ENCODE assay signal across 14 mouse cellular contexts in genomic region chr2:101473116-101473485, GRCm38 (mm10).
DNase-seq lines count a peak whose midpoint lies in the region; ATAC-seq and TF ChIP-seq lines count a peak whose summit lies in the region.
"Had no signal": no experiment of that assay in that cellular context is flagged by ENCODE, and none has a peak within 500 bp of the region (broad histone marks: within the 10 kb centered on the region; RNA-seq: fewer than 3 reads in every experiment).

No protein-coding gene starts in this region.

- no peak overlapping the region for H3K27ac ChIP-seq in hindbrain, embryonic 12.5 days
- H3K27ac ChIP-seq in hindbrain, embryonic 10.5 days, result no peak overlapping the region
- no peak overlapping the region for H3K27ac ChIP-seq in lung, embryonic 14.5 days (ENCODE audit: low read depth)
- no peak overlapping the region for H3K27ac ChIP-seq in neural tube, embryonic 12.5 days
- H3K27ac ChIP-seq in neural tube, embryonic 15.5 days (replicated peaks), result no peak overlapping the region
- H3K27ac ChIP-seq: embryonic facial prominence, embryonic 10.5 days; hindbrain, embryonic 14.5 days; neural tube, embryonic 13.5 days; stomach, embryonic 15.5 days had no signal

- 91% methylated on average over 4 of the region's 4 CpGs for WGBS in hindbrain, embryonic 12.5 days
- 88% methylated on average over 4 of the region's 4 CpGs for WGBS in hindbrain, embryonic 10.5 days
- 83% methylated on average over 4 of the region's 4 CpGs for WGBS in lung, embryonic 14.5 days
- WGBS in neural tube, embryonic 12.5 days, result 86% methylated on average over 4 of the region's 4 CpGs
- WGBS in neural tube, embryonic 15.5 days, result 92% methylated on average over 4 of the region's 4 CpGs

- H3K4me3 ChIP-seq in hindbrain, embryonic 12.5 days, result no peak overlapping the region
- no peak overlapping the region for H3K4me3 ChIP-seq in hindbrain, embryonic 10.5 days
- no peak overlapping the region for H3K4me3 ChIP-seq in lung, embryonic 14.5 days (ENCODE audit: low read depth, low read length)
- no peak overlapping the region for H3K4me3 ChIP-seq in neural tube, embryonic 12.5 days
- no peak overlapping the region for H3K4me3 ChIP-seq in neural tube, embryonic 15.5 days (replicated peaks)
- H3K4me3 ChIP-seq: embryonic facial prominence, embryonic 10.5 days; heart, embryonic 12.5 days; neural tube, embryonic 13.5 days; stomach, embryonic 15.5 days had no signal

- no peaks in the 10 kb centered on the region for H3K9me3 ChIP-seq in hindbrain, embryonic 12.5 days (replicated peaks)
- no peaks in the 10 kb centered on the region for H3K9me3 ChIP-seq in hindbrain, embryonic 10.5 days
- no peaks in the 10 kb centered on the region for H3K9me3 ChIP-seq in lung, embryonic 14.5 days (ENCODE audit: low read depth, low read length)
- no peaks in the 10 kb centered on the region for H3K9me3 ChIP-seq in neural tube, embryonic 12.5 days
- H3K9me3 ChIP-seq in neural tube, embryonic 15.5 days (replicated peaks), result no peaks in the 10 kb centered on the region
- H3K9me3 ChIP-seq: embryonic facial prominence, embryonic 10.5 days; heart, embryonic 12.5 days; neural tube, embryonic 13.5 days; stomach, embryonic 15.5 days had no signal

- no peak overlapping the region for H3K9ac ChIP-seq in hindbrain, embryonic 12.5 days
- no peak overlapping the region for H3K9ac ChIP-seq in lung, embryonic 14.5 days
- no peak overlapping the region for H3K9ac ChIP-seq in neural tube, embryonic 12.5 days
- no peak overlapping the region for H3K9ac ChIP-seq in neural tube, embryonic 15.5 days (replicated peaks)
- H3K9ac ChIP-seq: heart, embryonic 12.5 days; hindbrain, embryonic 14.5 days; liver, postnatal 0 days; neural tube, embryonic 13.5 days; stomach, embryonic 15.5 days had no signal

- DNase-seq in hindbrain, embryonic 10.5 days (ENCODE audit: low spot score), result no peak
- no peak for DNase-seq in lung, embryonic 14.5 days
- no peak for DNase-seq in lung, postnatal 4 days
- DNase-seq in kidney, postnatal 14 days, result no peak

- H3K4me1 ChIP-seq in hindbrain, embryonic 12.5 days, result no peaks in the 10 kb centered on the region
- no peaks in the 10 kb centered on the region for H3K4me1 ChIP-seq in hindbrain, embryonic 10.5 days (replicated peaks)
- no peaks in the 10 kb centered on the region for H3K4me1 ChIP-seq in lung, embryonic 14.5 days (ENCODE audit: insufficient read depth)
- H3K4me1 ChIP-seq in neural tube, embryonic 12.5 days, result no peaks in the 10 kb centered on the region
- H3K4me1 ChIP-seq in neural tube, embryonic 15.5 days, result no peaks in the 10 kb centered on the region
- H3K4me1 ChIP-seq: embryonic facial prominence, embryonic 10.5 days; heart, embryonic 12.5 days; neural tube, embryonic 13.5 days; stomach, embryonic 15.5 days had no signal

- no peak for TF ChIP-seq CTCF in lung, embryonic 14.5 days (IDR thresholded peaks at IDR 0.05; ENCODE audit: low read depth)

- no peak overlapping the region for H3K4me2 ChIP-seq in hindbrain, embryonic 12.5 days (replicated peaks)
- H3K4me2 ChIP-seq in lung, embryonic 14.5 days, result no peak overlapping the region
- H3K4me2 ChIP-seq in neural tube, embryonic 12.5 days (replicated peaks), result no peak overlapping the region
- no peak overlapping the region for H3K4me2 ChIP-seq in neural tube, embryonic 15.5 days
- H3K4me2 ChIP-seq: heart, embryonic 12.5 days; hindbrain, embryonic 14.5 days; liver, embryonic 11.5 days; neural tube, embryonic 13.5 days; stomach, embryonic 15.5 days had no signal

- ATAC-seq in hindbrain, embryonic 12.5 days (ENCODE audit: low FRiP score), result peak; percentile 69
- ATAC-seq in lung, embryonic 14.5 days (ENCODE audit: insufficient read depth), result peak; percentile 82; the same call in 1 of the 2 replicates
- ATAC-seq in neural tube, embryonic 12.5 days (ENCODE audit: low FRiP score, low read depth), result peak; percentile 70
- ATAC-seq in neural tube, embryonic 15.5 days (ENCODE audit: low FRiP score), result no peak

- H3K36me3 ChIP-seq in hindbrain, embryonic 12.5 days, result no peaks in the 10 kb centered on the region
- no peaks in the 10 kb centered on the region for H3K36me3 ChIP-seq in hindbrain, embryonic 10.5 days
- no peaks in the 10 kb centered on the region for H3K36me3 ChIP-seq in lung, embryonic 14.5 days (ENCODE audit: insufficient read depth)
- no peaks in the 10 kb centered on the region for H3K36me3 ChIP-seq in neural tube, embryonic 12.5 days
- no peaks in the 10 kb centered on the region for H3K36me3 ChIP-seq in neural tube, embryonic 15.5 days
- H3K36me3 ChIP-seq: embryonic facial prominence, embryonic 10.5 days; heart, embryonic 12.5 days; neural tube, embryonic 13.5 days; stomach, embryonic 15.5 days had no signal

- no peaks in the 10 kb centered on the region for H3K27me3 ChIP-seq in hindbrain, embryonic 12.5 days
- H3K27me3 ChIP-seq in hindbrain, embryonic 10.5 days (ENCODE audit: insufficient read depth, poor library complexity, severe bottlenecking), result no peaks in the 10 kb centered on the region
- no peaks in the 10 kb centered on the region for H3K27me3 ChIP-seq in lung, embryonic 14.5 days (ENCODE audit: insufficient read depth, low read length)
- no peaks in the 10 kb centered on the region for H3K27me3 ChIP-seq in neural tube, embryonic 12.5 days (replicated peaks)
- no peaks in the 10 kb centered on the region for H3K27me3 ChIP-seq in neural tube, embryonic 15.5 days (replicated peaks)
- H3K27me3 ChIP-seq: heart, embryonic 12.5 days; neural tube, embryonic 13.5 days; stomach, embryonic 15.5 days had no signal
